In genomic region chr2:26319519-26320244, GRCm38 (mm10) we compare ENCODE assay signal across 20 mouse cellular contexts. TPM values are rescaled to one million over a fixed set of nuclear protein-coding genes. Genes with fewer than 3 reads are reported as not detected.
DNase-seq lines count a peak whose midpoint lies in the region; ATAC-seq and TF ChIP-seq lines count a peak whose summit lies in the region.
"Had no signal": no experiment of that assay in that cellular context is flagged by ENCODE, and none has a peak within 500 bp of the region (broad histone marks: within the 10 kb centered on the region; RNA-seq: fewer than 3 reads in every experiment).

No protein-coding gene starts in this region.

- 0 out of 2 replicates have a peak overlapping the region, but pooled peaks have one; percentile 2 for H3K4me2 ChIP-seq in hindbrain, embryonic 14.5 days (replicated peaks)
- no peak overlapping the region for H3K4me2 ChIP-seq in hindbrain, postnatal 0 days (ENCODE audit: low read depth, low read length)
- H3K4me2 ChIP-seq in lung, postnatal 0 days (replicated peaks; ENCODE audit: low read depth, low read length): no peak overlapping the region
- no peak overlapping the region for H3K4me2 ChIP-seq in kidney, embryonic 14.5 days (replicated peaks; ENCODE audit: low read depth, low read length)
- H3K4me2 ChIP-seq: limb, embryonic 13.5 days; liver, embryonic 15.5 days had no signal

- TF ChIP-seq EP300 in lung, postnatal 0 days (IDR thresholded peaks at IDR 0.05): no peak

- WGBS in hindbrain, embryonic 14.5 days: 87% methylated on average over 13 of the region's 13 CpGs
- WGBS in hindbrain, embryonic 10.5 days: 91% methylated on average over 13 of the region's 13 CpGs
- WGBS in hindbrain, postnatal 0 days: 78% methylated on average over 13 of the region's 13 CpGs
- WGBS in lung, postnatal 0 days: 88% methylated on average over 13 of the region's 13 CpGs
- WGBS in kidney, embryonic 14.5 days: 88% methylated on average over 13 of the region's 13 CpGs

- no peak for TF ChIP-seq CTCF in hindbrain, postnatal 0 days (IDR thresholded peaks at IDR 0.05; ENCODE audit: low read depth)
- TF ChIP-seq CTCF in lung, postnatal 0 days (IDR thresholded peaks at IDR 0.05): no peak

- peaks cover 53% of the 10 kb centered on the region for H3K4me1 ChIP-seq in hindbrain, embryonic 14.5 days (replicated peaks; ENCODE audit: control insufficient read depth, insufficient read depth, low read length)
- peaks cover 58% of the 10 kb centered on the region for H3K4me1 ChIP-seq in hindbrain, embryonic 10.5 days (replicated peaks)
- H3K4me1 ChIP-seq in hindbrain, postnatal 0 days (ENCODE audit: insufficient read depth, low read length): peaks cover 49% of the 10 kb centered on the region
- H3K4me1 ChIP-seq in lung, postnatal 0 days (ENCODE audit: insufficient read depth, low read depth, low read length): peaks cover 17% of the 10 kb centered on the region
- peaks cover 23% of the 10 kb centered on the region for H3K4me1 ChIP-seq in kidney, embryonic 14.5 days (ENCODE audit: control insufficient read depth, insufficient read depth, low read length)

- no peaks in the 10 kb centered on the region for H3K27me3 ChIP-seq in hindbrain, embryonic 14.5 days (ENCODE audit: control insufficient read depth, insufficient read depth, low read length)
- no peaks in the 10 kb centered on the region for H3K27me3 ChIP-seq in hindbrain, embryonic 10.5 days (ENCODE audit: insufficient read depth, poor library complexity, severe bottlenecking)
- H3K27me3 ChIP-seq in hindbrain, postnatal 0 days (ENCODE audit: insufficient read depth, low read length): no peaks in the 10 kb centered on the region
- no peaks in the 10 kb centered on the region for H3K27me3 ChIP-seq in lung, postnatal 0 days (replicated peaks; ENCODE audit: insufficient read depth, low read length)
- H3K27me3 ChIP-seq in kidney, embryonic 14.5 days (ENCODE audit: control insufficient read depth, insufficient read depth, low read length): no peaks in the 10 kb centered on the region
- H3K27me3 ChIP-seq: limb, embryonic 13.5 days had no signal

- DNase-seq in cerebellum, adult 9-10 months: peak; percentile 64
- DNase-seq in cerebellum, postnatal 4 days (ENCODE audit: low spot score in 2 of 2): no peak
- no peak for DNase-seq in hindbrain, embryonic 14.5 days (ENCODE audit: low spot score)
- DNase-seq in hindbrain, embryonic 10.5 days (ENCODE audit: low spot score): no peak
- peak; percentile 65 for DNase-seq in cerebellum, adult 9-11 months
- no peak for DNase-seq in hindbrain, postnatal 0 days (ENCODE audit: low spot score)
- DNase-seq in lung, postnatal 0 days (ENCODE audit: low spot score): no peak
- DNase-seq: adrenal gland, postnatal 14 days; B cell, adult 2 months; heart, postnatal 4 days; kidney, postnatal 10 days; lung, postnatal 10 days; right cerebral cortex, postnatal 4 days; thymus, postnatal 25 days had no signal

- peaks cover 26% of the 10 kb centered on the region for H3K36me3 ChIP-seq in hindbrain, embryonic 14.5 days (replicated peaks; ENCODE audit: control insufficient read depth, insufficient read depth)
- H3K36me3 ChIP-seq in hindbrain, embryonic 10.5 days: peaks cover 76% of the 10 kb centered on the region
- H3K36me3 ChIP-seq in hindbrain, postnatal 0 days (ENCODE audit: insufficient read depth, low read length): peaks cover 22% of the 10 kb centered on the region
- 0 out of 2 replicates have a peak, but pooled peaks cover 6% of the 10 kb centered on the region for H3K36me3 ChIP-seq in lung, postnatal 0 days (ENCODE audit: insufficient read depth, low read length)
- H3K36me3 ChIP-seq in kidney, embryonic 14.5 days (ENCODE audit: control insufficient read depth, insufficient read depth, low read length): peaks cover 26% of the 10 kb centered on the region
- H3K36me3 ChIP-seq: liver, embryonic 15.5 days had no signal

- H3K9ac ChIP-seq in hindbrain, embryonic 14.5 days: no peak overlapping the region
- peak overlapping the region; percentile 13; the same call in 1 of the 2 replicates for H3K9ac ChIP-seq in hindbrain, postnatal 0 days (replicated peaks; ENCODE audit: low read length)
- no peak overlapping the region for H3K9ac ChIP-seq in lung, postnatal 0 days (replicated peaks; ENCODE audit: low read depth)
- H3K9ac ChIP-seq in kidney, embryonic 14.5 days (ENCODE audit: low read depth, low read length): no peak overlapping the region
- H3K9ac ChIP-seq: liver, embryonic 15.5 days had no signal

- no peaks in the 10 kb centered on the region for H3K9me3 ChIP-seq in hindbrain, embryonic 14.5 days (ENCODE audit: control insufficient read depth, low read length)
- no peaks in the 10 kb centered on the region for H3K9me3 ChIP-seq in hindbrain, embryonic 10.5 days
- no peaks in the 10 kb centered on the region for H3K9me3 ChIP-seq in hindbrain, postnatal 0 days (ENCODE audit: low read length)
- H3K9me3 ChIP-seq in lung, postnatal 0 days (ENCODE audit: low read length): no peaks in the 10 kb centered on the region
- H3K9me3 ChIP-seq in kidney, embryonic 14.5 days (ENCODE audit: control insufficient read depth, low read length): no peaks in the 10 kb centered on the region
- H3K9me3 ChIP-seq: limb, embryonic 13.5 days; liver, embryonic 15.5 days had no signal

- no peak for ATAC-seq in hindbrain, embryonic 14.5 days (ENCODE audit: low FRiP score)
- ATAC-seq in hindbrain, postnatal 0 days: no peak
- ATAC-seq in lung, postnatal 0 days: no peak
- no peak for ATAC-seq in kidney, embryonic 14.5 days (ENCODE audit: low FRiP score, low TSS enrichment)
- ATAC-seq: intestine, postnatal 0 days had no signal

- H3K4me3 ChIP-seq in hindbrain, embryonic 14.5 days (replicated peaks; ENCODE audit: low read length): no peak overlapping the region
- no peak overlapping the region for H3K4me3 ChIP-seq in hindbrain, embryonic 10.5 days
- no peak overlapping the region for H3K4me3 ChIP-seq in hindbrain, postnatal 0 days (ENCODE audit: low read length)
- no peak overlapping the region for H3K4me3 ChIP-seq in lung, postnatal 0 days (ENCODE audit: low read depth, low read length)
- no peak overlapping the region for H3K4me3 ChIP-seq in kidney, embryonic 14.5 days (ENCODE audit: low read length)
- H3K4me3 ChIP-seq: limb, embryonic 13.5 days; liver, embryonic 15.5 days; myocyte had no signal

- no peak overlapping the region for H3K27ac ChIP-seq in hindbrain, embryonic 14.5 days
- H3K27ac ChIP-seq in hindbrain, embryonic 10.5 days: no peak overlapping the region
- H3K27ac ChIP-seq in hindbrain, postnatal 0 days: no peak overlapping the region
- no peak overlapping the region for H3K27ac ChIP-seq in lung, postnatal 0 days (ENCODE audit: low read length)
- H3K27ac ChIP-seq in kidney, embryonic 14.5 days (ENCODE audit: low read depth, low read length): no peak overlapping the region
- H3K27ac ChIP-seq: liver, embryonic 15.5 days had no signal

RNA-seq across cellular contexts. Expression of gene Gpsm1, which starts 4.4 kb away (rescaled TPM):
- 96.7 and 101 TPM in 2 replicates for polyA plus RNA-seq in hindbrain, embryonic 14.5 days (2014; fragmentation: Nextera tagmentation; extraction: Ambion mirVana)
- polyA plus RNA-seq in hindbrain, embryonic 10.5 days (2016; fragmentation: Nextera tagmentation; extraction: Ambion mirVana): 99.2 and 114 TPM in 2 replicates
- 310 and 330 TPM in 2 replicates for total RNA-seq in hindbrain, postnatal 0 days (2014; rRNA removed)
- polyA plus RNA-seq in hindbrain, postnatal 0 days (2015; fragmentation: Nextera tagmentation; extraction: Ambion mirVana): 147 and 155 TPM in 2 replicates
- polyA plus RNA-seq in lung, postnatal 0 days (2015; fragmentation: Nextera tagmentation; extraction: Ambion mirVana): 29.0 and 33.0 TPM in 2 replicates
- 25.7 and 27.1 TPM in 2 replicates for polyA plus RNA-seq in kidney, embryonic 14.5 days (2014; fragmentation: Nextera tagmentation; extraction: Ambion mirVana)

RNA-seq across cellular contexts. Expression of gene Ccdc187, which starts 25.3 kb away (rescaled TPM):
- 0.25 and 0.29 TPM in 2 replicates for polyA plus RNA-seq in hindbrain, embryonic 14.5 days (2014; fragmentation: Nextera tagmentation; extraction: Ambion mirVana)
- polyA plus RNA-seq in hindbrain, embryonic 10.5 days (2016; fragmentation: Nextera tagmentation; extraction: Ambion mirVana): 0.10 and 0.20 TPM in 2 replicates
- total RNA-seq in hindbrain, postnatal 0 days (2014; rRNA removed): 1.3 and 2.7 TPM in 2 replicates
- 0.18 TPM in 2 replicates for polyA plus RNA-seq in hindbrain, postnatal 0 days (2015; fragmentation: Nextera tagmentation; extraction: Ambion mirVana)
- polyA plus RNA-seq in lung, postnatal 0 days (2015; fragmentation: Nextera tagmentation; extraction: Ambion mirVana): 0.61 and 0.77 TPM in 2 replicates
- 0.04 TPM in 1 of 2 replicates, not detected in the other for polyA plus RNA-seq in kidney, embryonic 14.5 days (2014; fragmentation: Nextera tagmentation; extraction: Ambion mirVana)
- total RNA-seq: megakaryocyte, adult 5-6 weeks had no signal

RNA-seq across cellular contexts. Expression of gene Dnlz, which starts 32.2 kb away (rescaled TPM):
- polyA plus RNA-seq in hindbrain, embryonic 14.5 days (2014; fragmentation: Nextera tagmentation; extraction: Ambion mirVana): 27.7 and 28.3 TPM in 2 replicates
- polyA plus RNA-seq in hindbrain, embryonic 10.5 days (2016; fragmentation: Nextera tagmentation; extraction: Ambion mirVana): 36.8 and 38.8 TPM in 2 replicates
- total RNA-seq in hindbrain, postnatal 0 days (2014; rRNA removed): 38.2 and 38.5 TPM in 2 replicates
- 25.6 and 28.2 TPM in 2 replicates for polyA plus RNA-seq in hindbrain, postnatal 0 days (2015; fragmentation: Nextera tagmentation; extraction: Ambion mirVana)
- 14.2 and 15.5 TPM in 2 replicates for polyA plus RNA-seq in lung, postnatal 0 days (2015; fragmentation: Nextera tagmentation; extraction: Ambion mirVana)
- 27.4 and 33.3 TPM in 2 replicates for polyA plus RNA-seq in kidney, embryonic 14.5 days (2014; fragmentation: Nextera tagmentation; extraction: Ambion mirVana)

RNA-seq across cellular contexts. Expression of gene Card9, which starts 41.0 kb away (rescaled TPM):
- 1.9 and 2.1 TPM in 2 replicates for polyA plus RNA-seq in hindbrain, embryonic 14.5 days (2014; fragmentation: Nextera tagmentation; extraction: Ambion mirVana)
- 0.62 and 1.1 TPM in 2 replicates for polyA plus RNA-seq in hindbrain, embryonic 10.5 days (2016; fragmentation: Nextera tagmentation; extraction: Ambion mirVana)
- 2.0 and 24.2 TPM in 2 replicates for total RNA-seq in hindbrain, postnatal 0 days (2014; rRNA removed)
- 1.5 and 1.6 TPM in 2 replicates for polyA plus RNA-seq in hindbrain, postnatal 0 days (2015; fragmentation: Nextera tagmentation; extraction: Ambion mirVana)
- polyA plus RNA-seq in lung, postnatal 0 days (2015; fragmentation: Nextera tagmentation; extraction: Ambion mirVana): 9.9 and 10.9 TPM in 2 replicates
- polyA plus RNA-seq in kidney, embryonic 14.5 days (2014; fragmentation: Nextera tagmentation; extraction: Ambion mirVana): 0.24 and 0.53 TPM in 2 replicates

Comparison
In these comparisons a context has a peak if more than half of its experiments do, and no peak if none do; other contexts are left out.
1. DNase-seq: peak in cerebellum, adult 9-10 months (single experiment) and cerebellum, adult 9-11 months (single experiment); none in cerebellum, postnatal 4 days (0 of 2), hindbrain, embryonic 14.5 days (single experiment), hindbrain, embryonic 10.5 days (single experiment), hindbrain, postnatal 0 days (single experiment) and lung, postnatal 0 days (single experiment).